1 mouse cellular context compared by ENCODE assay signal in the genomic region with DNA sequence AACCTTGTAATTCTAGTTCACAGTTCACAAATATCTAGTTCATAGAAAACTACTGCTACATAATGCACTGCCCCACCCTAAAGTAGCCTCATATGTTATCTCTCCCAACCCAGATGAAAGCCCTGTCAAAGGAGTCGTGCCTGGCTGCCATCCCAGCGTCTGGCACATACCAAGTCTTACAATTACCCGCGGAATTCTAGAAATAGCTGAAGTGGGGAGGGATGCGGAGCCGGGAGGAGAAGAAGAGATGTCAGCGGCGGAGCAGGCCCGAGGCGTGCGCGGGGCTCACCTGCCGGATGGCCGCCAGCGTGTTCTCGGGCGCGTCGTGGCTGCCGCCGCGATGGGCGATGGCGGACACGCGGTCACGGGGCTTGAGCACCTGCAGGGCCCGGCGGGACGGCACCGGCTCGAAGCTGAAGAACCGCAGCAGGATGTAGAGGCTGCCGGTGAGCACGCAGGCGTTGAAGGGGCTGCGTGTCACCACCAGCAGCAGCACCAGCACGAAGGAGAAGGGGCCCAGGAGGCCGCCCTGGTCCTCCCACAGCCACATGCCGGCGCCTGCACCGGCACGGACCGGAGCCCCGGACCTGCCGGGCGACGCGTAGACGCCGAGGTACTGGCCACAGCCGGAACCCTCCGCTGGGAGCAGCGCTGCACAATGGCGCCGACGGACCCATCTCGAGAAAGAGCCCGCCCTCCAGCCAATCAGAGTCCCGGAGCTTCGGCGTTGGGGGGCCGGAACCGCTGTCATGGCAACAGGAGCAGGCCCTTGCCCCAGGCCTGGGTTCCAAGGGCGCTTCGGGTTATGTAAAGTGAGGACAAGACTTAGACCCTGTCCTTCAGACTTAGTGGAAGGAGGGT.
TF ChIP-seq lines count a peak whose summit lies in the region.

Gene Gde1 (minus strand): TSS at position 678 of the 861 bp plus-strand sequence.

TF ChIP-seq in MEL, 35 proteins besides CTCF, POLR2A, EP300 and RAD21 (continued from another document):
- TF ChIP-seq HCFC1 (IDR thresholded peaks at IDR 0.05; ENCODE audit: low read depth, low read length) = peak; percentile 78
